Mouse (Mus musculus) hindbrain, embryonic 16.5 days (tissue): ENCODE data around the gene Ranbp1. TPM values are rescaled to one million over a fixed set of nuclear protein-coding genes. Genes with fewer than 3 reads are reported as not detected.

Experiments used
- ATAC-seq: fragments of 200-750 bp; cut with Nextera tagmentation; 2 replicates; pipeline ENCODE4 v1.8.0; 2017; ENCODE audit warnings: moderate TSS enrichment, moderate library complexity
- H3K27ac ChIP-seq: fragments of 300-500 bp; sonication (generic); 2 replicates; pipeline ENCODE4 v1.5.1; 2014; ENCODE audit warnings: low read depth, mild to moderate bottlenecking, control low read depth, low read length, moderate library complexity
- H3K27me3 ChIP-seq: fragments of 300-500 bp; sonication (generic); replicated peaks from 2 replicates; pipeline ENCODE4 v1.6.1; 2014; ENCODE audit warnings: low read length; ENCODE audit not compliant: control insufficient read depth, insufficient read depth
- H3K36me3 ChIP-seq: fragments of 300-500 bp; sonication (generic); 2 replicates; pipeline ENCODE4 v1.6.1; 2014; ENCODE audit warnings: mild to moderate bottlenecking, low read length, moderate library complexity, mixed read lengths; ENCODE audit not compliant: control insufficient read depth, insufficient read depth
- H3K4me1 ChIP-seq: fragments of 300-500 bp; sonication (generic); 2 replicates; pipeline ENCODE4 v1.6.1; 2014; ENCODE audit warnings: low read depth, low read length; ENCODE audit not compliant: control insufficient read depth, insufficient read depth
- H3K4me2 ChIP-seq: fragments of 300-500 bp; sonication (generic); 2 replicates; pipeline ENCODE4 v1.6.1; 2014; ENCODE audit warnings: mild to moderate bottlenecking, low read length, control low read depth, moderate library complexity
- H3K4me3 ChIP-seq: fragments of 300-500 bp; sonication (generic); 2 replicates; pipeline ENCODE4 v1.5.1; 2014; ENCODE audit warnings: mild to moderate bottlenecking, low read length, control low read depth, moderate library complexity
- H3K9ac ChIP-seq: fragments of 300-500 bp; sonication (generic); 2 replicates; pipeline ENCODE4 v1.6.1; 2014; ENCODE audit warnings: low read depth, mild to moderate bottlenecking, control low read depth, low read length, moderate library complexity
- H3K9me3 ChIP-seq: fragments of 300-500 bp; sonication (generic); 2 replicates; pipeline ENCODE4 v1.6.1; 2014; ENCODE audit warnings: mild to moderate bottlenecking, low read length, moderate library complexity; ENCODE audit not compliant: control insufficient read depth
- WGBS: fragments of 180-500 bp; shearing (Covaris S2); extraction: QIAGEN DNeasy Blood & Tissue Kit; methylation state at CpG from one replicate; pipeline ENCODE4 v1.1.7; 2014; 5-methylcytosine and 5-hydroxymethylcytosine counted together
- polyA plus RNA-seq: library from polyadenylated mRNA; unstranded; fragments of >200 nt; fragmentation: Nextera tagmentation; extraction: Ambion mirVana; gene quantifications from 2 replicates; pipeline ENCODE4 v1.2.1, GENCODE M21; 2015

Ranbp1 gene
- polyA plus RNA-seq, 1 experiment from 2014 or later = 362 TPM

GRCm38 (mm10) chr16:18227897-18228422 lies 20.6 kb downstream of the Ranbp1 start:
- no peak for ATAC-seq
- H3K27ac ChIP-seq = no peak overlapping the region
- H3K27me3 ChIP-seq = no peaks in the 10 kb centered on the region
- 95% methylated on average over 20 of the region's 20 CpGs for WGBS
- H3K9ac ChIP-seq = no peak overlapping the region
- H3K4me3 ChIP-seq = no peak overlapping the region
- peaks cover 16% of the 10 kb centered on the region for H3K4me1 ChIP-seq
- H3K36me3 ChIP-seq = peaks cover 42% of the 10 kb centered on the region
- no peaks in the 10 kb centered on the region for H3K9me3 ChIP-seq
- no peak overlapping the region for H3K4me2 ChIP-seq

GRCm38 (mm10) chr16:18227187-18227586 lies 21.3 kb downstream of the Ranbp1 start:
- Histone ChIP-seq H3K27me3 (no peaks in the 10 kb centered on the region), H3K27ac (no peak overlapping the region), H3K36me3 (peaks cover 49% of the 10 kb centered on the region), H3K9ac (no peak overlapping the region), H3K4me2 (no peak overlapping the region), H3K4me1 (peaks cover 15% of the 10 kb centered on the region), H3K4me3 (no peak overlapping the region), H3K9me3 (no peaks in the 10 kb centered on the region)
- 95% methylated on average over 13 of the region's 13 CpGs for WGBS
- no peak for ATAC-seq

- Histone ChIP-seq H3K36me3 (peaks cover 40% of the 10 kb centered on the region), H3K27me3 (no peaks in the 10 kb centered on the region), H3K4me1 (peaks cover 7% of the 10 kb centered on the region), H3K9ac (no peak overlapping the region), H3K9me3 (no peaks in the 10 kb centered on the region), H3K27ac (no peak overlapping the region), H3K4me3 (no peak overlapping the region), H3K4me2 (no peak overlapping the region)
- ATAC-seq = no peak
- 79% methylated on average over 11 of the region's 11 CpGs for WGBS
These were observed 26.3 kb downstream of the Ranbp1 start for GRCm38 (mm10) chr16:18222188-18222587.

GRCm38 (mm10) chr16:18221543-18221898 lies 27.0 kb downstream of the Ranbp1 start:
- H3K9me3 ChIP-seq = no peaks in the 10 kb centered on the region
- H3K27me3 ChIP-seq = no peaks in the 10 kb centered on the region
- H3K4me3 ChIP-seq = no peak overlapping the region
- H3K4me2 ChIP-seq = no peak overlapping the region
- no peak overlapping the region for H3K9ac ChIP-seq
- no peak overlapping the region for H3K27ac ChIP-seq
- 80% methylated on average over 11 of the region's 11 CpGs for WGBS
- ATAC-seq = no peak
- H3K36me3 ChIP-seq = peaks cover 37% of the 10 kb centered on the region
- peaks cover 7% of the 10 kb centered on the region for H3K4me1 ChIP-seq

GRCm38 (mm10) chr16:18220856-18221542 lies 27.5 kb downstream of the Ranbp1 start:
- Histone ChIP-seq H3K9me3 (no peaks in the 10 kb centered on the region), H3K4me2 (no peak overlapping the region), H3K36me3 (peaks cover 32% of the 10 kb centered on the region), H3K4me1 (peaks cover 7% of the 10 kb centered on the region), H3K4me3 (no peak overlapping the region), H3K27me3 (no peaks in the 10 kb centered on the region), H3K27ac (no peak overlapping the region), H3K9ac (no peak overlapping the region)
- ATAC-seq = no peak
- 92% methylated on average over 6 of the region's 6 CpGs for WGBS

GRCm38 (mm10) chr16:18220001-18220400 lies 28.5 kb downstream of the Ranbp1 start:
- H3K9ac ChIP-seq = 0 out of 2 replicates have a peak overlapping the region, but pooled peaks have one; percentile 15
- H3K4me1 ChIP-seq = peaks cover 11% of the 10 kb centered on the region
- no peaks in the 10 kb centered on the region for H3K27me3 ChIP-seq
- 55% methylated on average over 8 of the region's 8 CpGs for WGBS
- H3K4me2 ChIP-seq = no peak overlapping the region
- peaks cover 24% of the 10 kb centered on the region for H3K36me3 ChIP-seq
- no peak overlapping the region for H3K4me3 ChIP-seq
- H3K27ac ChIP-seq = no peak overlapping the region
- H3K9me3 ChIP-seq = no peaks in the 10 kb centered on the region
- 0 out of 2 replicates have a peak, but pooled peaks have one; percentile 10 for ATAC-seq

GRCm38 (mm10) chr16:18218580-18218996 lies 29.9 kb downstream of the Ranbp1 start:
- Histone ChIP-seq H3K4me3 (no peak overlapping the region), H3K4me1 (peaks cover 24% of the 10 kb centered on the region), H3K27me3 (no peaks in the 10 kb centered on the region), H3K4me2 (no peak overlapping the region), H3K9me3 (no peaks in the 10 kb centered on the region), H3K36me3 (peaks cover 13% of the 10 kb centered on the region), H3K9ac (no peak overlapping the region), H3K27ac (no peak overlapping the region)
- 75% methylated on average over 9 of the region's 9 CpGs for WGBS
- no peak for ATAC-seq

- Histone ChIP-seq H3K4me2 (no peak within 1 kb of the TSS), H3K27me3 (no peaks in the 10 kb centered on the region), H3K4me3 (no peak within 1 kb of the TSS), H3K27ac (no peak within 1 kb of the TSS), H3K9ac (no peak within 1 kb of the TSS), H3K9me3 (no peaks in the 10 kb centered on the region), H3K4me1 (peaks cover 32% of the 10 kb centered on the region), H3K36me3 (peaks cover 5% of the 10 kb centered on the region)
- WGBS = 86% methylated on average over 4 of the region's 4 CpGs
- ATAC-seq = no peak
These were observed 31.0 kb downstream of the Ranbp1 start, which contains the start of gene Ccdc188 for GRCm38 (mm10) chr16:18217579-18217978. Ccdc188 (plus strand) TSS chr16:18217879.

GRCm38 (mm10) chr16:18214858-18215257 lies 33.7 kb downstream of the Ranbp1 start:
- Histone ChIP-seq H3K9me3 (no peaks in the 10 kb centered on the region), H3K4me3 (peak overlapping the region; percentile 29; the same call in 1 of the 2 replicates), H3K4me1 (peaks cover 37% of the 10 kb centered on the region), H3K9ac (no peak overlapping the region; the same call in 1 of the 2 replicates), H3K36me3 (no peaks in the 10 kb centered on the region), H3K27me3 (no peaks in the 10 kb centered on the region), H3K4me2 (peak overlapping the region; percentile 55), H3K27ac (peak overlapping the region; percentile 76)
- 52% methylated on average over 7 of the region's 7 CpGs for WGBS
- no peak for ATAC-seq
